Mouse (Mus musculus): ENCODE results near the gene Ccl11. TPM values are rescaled to one million over a fixed set of nuclear protein-coding genes. Genes with fewer than 3 reads are reported as not detected.

Ccl11 gene
- polyA plus RNA-seq, 1 experiment from 2014 or later = not detected

GRCm38 (mm10) chr11:82032678-82033344, 24.8 kb upstream of the Ccl11 start:
- no peak for DNase-seq (ENCODE audit: low spot score)
- no peak overlapping the region for H3K27ac ChIP-seq
- no peak overlapping the region for H3K4me3 ChIP-seq
- H3K4me1 ChIP-seq = 0 out of 2 replicates have a peak, but pooled peaks cover 3% of the 10 kb centered on the region
- no peaks in the 10 kb centered on the region for H3K27me3 ChIP-seq (ENCODE audit: low read depth, poor library complexity, severe bottlenecking)
- H3K9me3 ChIP-seq (replicated peaks) = no peaks in the 10 kb centered on the region
- no peaks in the 10 kb centered on the region for H3K36me3 ChIP-seq
- WGBS = 75% methylated on average over 8 of the region's 8 CpGs

- 0 out of 2 replicates have a peak, but pooled peaks cover 3% of the 10 kb centered on the region for H3K4me1 ChIP-seq
- 89% methylated on average over 7 of the region's 7 CpGs for WGBS
Observed at GRCm38 (mm10) chr11:82034446-82034845, 23.2 kb upstream of the Ccl11 start.

GRCm38 (mm10) chr11:82035356-82035755, 22.3 kb upstream of the Ccl11 start, which contains the start of gene Ccl2:
Gene Ccl2 (plus strand): TSS chr11:82035571.
- Histone ChIP-seq H3K4me3 (no peak within 1 kb of the TSS), H3K27ac (no peak within 1 kb of the TSS), H3K9me3 (replicated peaks) (no peaks in the 10 kb centered on the region), H3K27me3 (ENCODE audit: low read depth, poor library complexity, severe bottlenecking) (no peaks in the 10 kb centered on the region), H3K36me3 (no peaks in the 10 kb centered on the region), H3K4me1 (0 out of 2 replicates have a peak, but pooled peaks cover 3% of the 10 kb centered on the region)
- WGBS = 49% methylated on average over 5 of the region's 5 CpGs
- DNase-seq (ENCODE audit: low spot score) = no peak

More at GRCm38 (mm10) chr11:82034446-82034845, 23.2 kb upstream of the Ccl11 start:
- H3K27me3 ChIP-seq (ENCODE audit: low read depth, poor library complexity, severe bottlenecking) = no peaks in the 10 kb centered on the region
- no peak overlapping the region for H3K27ac ChIP-seq
- H3K4me3 ChIP-seq = no peak overlapping the region
- no peaks in the 10 kb centered on the region for H3K36me3 ChIP-seq
- DNase-seq (ENCODE audit: low spot score) = no peak
- H3K9me3 ChIP-seq (replicated peaks) = no peaks in the 10 kb centered on the region

- Histone ChIP-seq H3K4me1 (0 out of 2 replicates have a peak, but pooled peaks cover 3% of the 10 kb centered on the region), H3K36me3 (no peaks in the 10 kb centered on the region), H3K27ac (no peak overlapping the region), H3K27me3 (ENCODE audit: low read depth, poor library complexity, severe bottlenecking) (no peaks in the 10 kb centered on the region), H3K4me3 (no peak overlapping the region), H3K9me3 (replicated peaks) (no peaks in the 10 kb centered on the region)
- 93% methylated on average over 2 of the region's 2 CpGs for WGBS
- no peak for DNase-seq (ENCODE audit: low spot score)
Observed at GRCm38 (mm10) chr11:82035857-82036256, 21.8 kb upstream of the Ccl11 start.

- H3K9me3 ChIP-seq (replicated peaks) = no peaks in the 10 kb centered on the region
- H3K27ac ChIP-seq = no peak within 1 kb of the TSS
- no peak for DNase-seq (ENCODE audit: low spot score)
- WGBS = 39% methylated on average over 2 of the region's 2 CpGs
- H3K4me1 ChIP-seq = 0 out of 2 replicates have a peak, but pooled peaks cover 3% of the 10 kb centered on the region
- H3K36me3 ChIP-seq = no peaks in the 10 kb centered on the region
- H3K27me3 ChIP-seq (ENCODE audit: low read depth, poor library complexity, severe bottlenecking) = no peaks in the 10 kb centered on the region
- H3K4me3 ChIP-seq = no peak within 1 kb of the TSS
Observed at GRCm38 (mm10) chr11:82038535-82038934, 19.1 kb upstream of the Ccl11 start, which contains the start of gene Gm17268. Gene Gm17268 (minus strand): TSS chr11:82038562.

- H3K4me1 ChIP-seq = 0 out of 2 replicates have a peak, but pooled peaks cover 3% of the 10 kb centered on the region
- no peaks in the 10 kb centered on the region for H3K36me3 ChIP-seq
- H3K9me3 ChIP-seq (replicated peaks) = no peaks in the 10 kb centered on the region
- no peak for DNase-seq (ENCODE audit: low spot score)
- no peak overlapping the region for H3K4me3 ChIP-seq
- H3K27me3 ChIP-seq (ENCODE audit: low read depth, poor library complexity, severe bottlenecking) = no peaks in the 10 kb centered on the region
- no peak overlapping the region for H3K27ac ChIP-seq
- 57% methylated on average over 3 of the region's 3 CpGs for WGBS
Observed at GRCm38 (mm10) chr11:82039132-82039660, 18.4 kb upstream of the Ccl11 start.

GRCm38 (mm10) chr11:82041671-82042080, 15.9 kb upstream of the Ccl11 start:
- WGBS = 96% methylated on average over 4 of the region's 4 CpGs
- DNase-seq (ENCODE audit: low spot score) = no peak
- no peaks in the 10 kb centered on the region for H3K27me3 ChIP-seq (ENCODE audit: low read depth, poor library complexity, severe bottlenecking)
- H3K36me3 ChIP-seq = no peaks in the 10 kb centered on the region
- no peak overlapping the region for H3K27ac ChIP-seq
- H3K4me3 ChIP-seq = no peak overlapping the region
- H3K9me3 ChIP-seq (replicated peaks) = no peaks in the 10 kb centered on the region
- no peaks in the 10 kb centered on the region for H3K4me1 ChIP-seq

GRCm38 (mm10) chr11:82045471-82045870, 12.2 kb upstream of the Ccl11 start, which contains the start of gene Ccl7:
Gene Ccl7 (plus strand): TSS chr11:82045712.
- no peak within 1 kb of the TSS for H3K4me3 ChIP-seq
- H3K27me3 ChIP-seq (ENCODE audit: low read depth, poor library complexity, severe bottlenecking) = no peaks in the 10 kb centered on the region
- no peaks in the 10 kb centered on the region for H3K36me3 ChIP-seq
- H3K9me3 ChIP-seq (replicated peaks) = no peaks in the 10 kb centered on the region
- DNase-seq (ENCODE audit: low spot score) = no peak
- no peak within 1 kb of the TSS for H3K27ac ChIP-seq
- WGBS = 84% methylated on average over 3 of the region's 3 CpGs
- peaks cover 6% of the 10 kb centered on the region for H3K4me1 ChIP-seq

GRCm38 (mm10) chr11:82047746-82048415, 9.7 kb upstream of the Ccl11 start:
- no peaks in the 10 kb centered on the region for H3K36me3 ChIP-seq
- peaks cover 6% of the 10 kb centered on the region for H3K4me1 ChIP-seq
- H3K9me3 ChIP-seq (replicated peaks) = no peaks in the 10 kb centered on the region
- DNase-seq (ENCODE audit: low spot score) = peak; percentile 73
- no peak overlapping the region for H3K27ac ChIP-seq
- H3K27me3 ChIP-seq (ENCODE audit: low read depth, poor library complexity, severe bottlenecking) = no peaks in the 10 kb centered on the region
- no peak overlapping the region for H3K4me3 ChIP-seq
- WGBS = 23% methylated on average over 6 of the region's 6 CpGs

- no peak for DNase-seq (ENCODE audit: low spot score)
- Histone ChIP-seq H3K4me1 (peaks cover 10% of the 10 kb centered on the region; the same call in 1 of the 2 replicates), H3K36me3 (no peaks in the 10 kb centered on the region), H3K9me3 (replicated peaks) (no peaks in the 10 kb centered on the region), H3K4me3 (no peak overlapping the region), H3K27me3 (ENCODE audit: low read depth, poor library complexity, severe bottlenecking) (no peaks in the 10 kb centered on the region), H3K27ac (no peak overlapping the region)
- 90% methylated on average over 7 of the region's 7 CpGs for WGBS
Observed at GRCm38 (mm10) chr11:82053849-82054248, 3.8 kb upstream of the Ccl11 start.

GRCm38 (mm10) chr11:82062226-82062625, 4.6 kb downstream of the Ccl11 start:
- Histone ChIP-seq H3K4me1 (no peaks in the 10 kb centered on the region), H3K27me3 (ENCODE audit: low read depth, poor library complexity, severe bottlenecking) (no peaks in the 10 kb centered on the region), H3K36me3 (no peaks in the 10 kb centered on the region), H3K27ac (no peak overlapping the region), H3K9me3 (replicated peaks) (no peaks in the 10 kb centered on the region), H3K4me3 (no peak overlapping the region)
- WGBS = 73% methylated on average over 3 of the region's 3 CpGs
- DNase-seq (ENCODE audit: low spot score) = no peak

GRCm38 (mm10) chr11:82063454-82063853, 5.8 kb downstream of the Ccl11 start:
- 91% methylated on average over 2 of the region's 2 CpGs for WGBS
- no peaks in the 10 kb centered on the region for H3K4me1 ChIP-seq
- H3K27ac ChIP-seq = no peak overlapping the region
- no peak overlapping the region for H3K4me3 ChIP-seq
- H3K9me3 ChIP-seq (replicated peaks) = no peaks in the 10 kb centered on the region
- H3K36me3 ChIP-seq = no peaks in the 10 kb centered on the region
- no peak for DNase-seq (ENCODE audit: low spot score)
- no peaks in the 10 kb centered on the region for H3K27me3 ChIP-seq (ENCODE audit: low read depth, poor library complexity, severe bottlenecking)
